Mouse (Mus musculus): Measurements from ENCODE around the gene Olfml2b.

Gene Olfml2b

DNA sequence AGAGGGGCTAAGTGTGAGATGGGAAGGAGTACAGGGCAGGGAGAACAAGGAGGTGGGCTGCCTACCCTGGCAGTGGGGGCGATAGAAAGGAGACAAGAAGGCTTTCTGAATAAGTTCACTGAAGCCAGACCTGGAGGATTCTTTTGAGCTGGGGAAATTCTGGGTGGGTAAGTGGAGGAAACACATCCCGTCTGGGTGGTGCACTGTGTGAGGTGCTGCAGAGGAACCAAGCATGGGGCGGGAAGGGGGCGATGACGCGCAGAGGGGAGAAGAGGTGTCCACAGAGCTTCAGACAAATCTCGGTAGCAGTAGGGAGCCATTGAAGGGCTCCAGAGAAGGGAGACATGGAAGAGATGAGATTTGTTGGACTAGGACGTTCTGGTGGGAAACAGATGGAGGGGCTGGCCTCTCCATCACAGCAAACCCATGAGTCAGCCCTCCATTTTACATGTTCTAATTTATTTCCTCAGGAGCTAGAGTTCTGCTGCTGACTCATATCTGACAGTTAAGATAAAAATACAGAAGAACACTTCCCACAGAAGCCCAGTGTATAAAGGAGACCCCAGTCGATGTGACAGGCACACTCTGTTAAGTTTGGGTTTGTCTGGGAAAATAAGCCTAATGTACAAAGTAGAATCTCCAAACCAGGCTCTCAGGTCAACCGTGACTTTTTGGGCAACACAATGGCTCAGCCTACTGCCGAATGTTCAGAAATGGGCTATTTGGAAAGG, 87.7 kb downstream of the Olfml2b start:
- DNase-seq (ENCODE audit: low spot score in 2 of 2) = no peak
